Mouse (Mus musculus) limb, embryonic 12.5 days (tissue): ENCODE results near the gene Rnf225. TPM values are rescaled to one million over a fixed set of nuclear protein-coding genes. Genes with fewer than 3 reads are reported as not detected.
"Not testable (repeated sequence)": the region's sequence is repeated elsewhere in the genome, so short reads cannot be mapped to it uniquely, and the experiment has no call there.

Source experiments
- ATAC-seq: fragments of 200-750 bp; cut with Nextera tagmentation; 2 replicates; pipeline ENCODE4 v1.8.0; 2017; ENCODE audit warnings: low read depth, moderate TSS enrichment; ENCODE audit not compliant: insufficient number of reproducible peaks, insufficient read depth, low FRiP score, low TSS enrichment
- H3K27ac ChIP-seq: fragments of 300-500 bp; sonication (generic); 2 replicates; pipeline ENCODE4 v1.5.1; 2016; ENCODE audit warnings: mild to moderate bottlenecking, moderate library complexity
- H3K27me3 ChIP-seq: fragments of 300-500 bp; sonication (generic); 2 replicates; pipeline ENCODE4 v1.6.1; 2016; ENCODE audit warnings: mild to moderate bottlenecking, moderate library complexity
- H3K36me3 ChIP-seq: fragments of 300-500 bp; sonication (generic); 2 replicates; pipeline ENCODE4 v1.6.1; 2016; ENCODE audit warnings: mild to moderate bottlenecking, moderate library complexity
- H3K4me1 ChIP-seq: fragments of 300-500 bp; sonication (generic); replicated peaks from 2 replicates; pipeline ENCODE4 v1.6.1; 2016
- H3K4me2 ChIP-seq: fragments of 300-500 bp; sonication (generic); 2 replicates; pipeline ENCODE4 v1.6.1; 2016; ENCODE audit warnings: mild to moderate bottlenecking, moderate library complexity
- H3K4me3 ChIP-seq: fragments of 300-500 bp; sonication (generic); replicated peaks from 2 replicates; pipeline ENCODE4 v1.5.1; 2016; ENCODE audit warnings: mild to moderate bottlenecking
- H3K9ac ChIP-seq: fragments of 300-500 bp; sonication (generic); replicated peaks from 2 replicates; pipeline ENCODE4 v1.6.1; 2016; ENCODE audit warnings: mild to moderate bottlenecking, moderate library complexity
- H3K9me3 ChIP-seq: fragments of 300-500 bp; sonication (generic); 2 replicates; pipeline ENCODE4 v1.6.1; 2016; ENCODE audit warnings: mild to moderate bottlenecking, moderate library complexity
- WGBS: fragments of 180-500 bp; shearing (Covaris S2); methylation state at CpG from one replicate; pipeline ENCODE4 v1.1.7; 2016; 5-methylcytosine and 5-hydroxymethylcytosine counted together
- polyA plus RNA-seq: library from polyadenylated mRNA; unstranded; fragments of >200 nt; fragmentation: Nextera tagmentation; extraction: Ambion mirVana; gene quantifications from 2 replicates; pipeline ENCODE4 v1.2.1, GENCODE M21; 2016

Gene Rnf225
- polyA plus RNA-seq, 1 experiment from 2014 or later, result 0.70 TPM

- peaks cover 2% of the 10 kb centered on the region; the same call in 1 of the 2 replicates for H3K9me3 ChIP-seq
- 76% methylated on average over 4 of the region's 4 CpGs for WGBS
- ATAC-seq, result no peak
- no peak overlapping the region for H3K4me2 ChIP-seq
- no peak overlapping the region for H3K27ac ChIP-seq
- H3K36me3 ChIP-seq, result no peaks in the 10 kb centered on the region
- H3K4me3 ChIP-seq, result no peak overlapping the region
- H3K27me3 ChIP-seq, result peaks cover 14% of the 10 kb centered on the region
- H3K4me1 ChIP-seq, result no peaks in the 10 kb centered on the region
- H3K9ac ChIP-seq, result no peak overlapping the region
These were observed 6.5 kb downstream of the Rnf225 start for GRCm38 (mm10) chr7:12933615-12934140.

- Histone ChIP-seq H3K27ac (no peak overlapping the region), H3K9me3 (peaks cover 2% of the 10 kb centered on the region; the same call in 1 of the 2 replicates), H3K36me3 (no peaks in the 10 kb centered on the region), H3K4me2 (no peak overlapping the region), H3K27me3 (0 out of 2 replicates have a peak, but pooled peaks cover 3% of the 10 kb centered on the region), H3K4me1 (no peaks in the 10 kb centered on the region), H3K9ac (no peak overlapping the region), H3K4me3 (no peak overlapping the region)
- 83% methylated on average over 3 of the region's 3 CpGs for WGBS
- no peak for ATAC-seq
These were observed 7.6 kb downstream of the Rnf225 start for GRCm38 (mm10) chr7:12934808-12935207.

GRCm38 (mm10) chr7:12937254-12937803 is 10.1 kb downstream of the Rnf225 start:
- H3K27ac ChIP-seq, H3K4me2 ChIP-seq, H3K9me3 ChIP-seq, H3K27me3 ChIP-seq, H3K4me1 ChIP-seq, H3K4me3 ChIP-seq, H3K36me3 ChIP-seq, ATAC-seq, H3K9ac ChIP-seq: not testable (repeated sequence)
- WGBS, result 90% methylated on average over 4 of the region's 4 CpGs

DNA sequence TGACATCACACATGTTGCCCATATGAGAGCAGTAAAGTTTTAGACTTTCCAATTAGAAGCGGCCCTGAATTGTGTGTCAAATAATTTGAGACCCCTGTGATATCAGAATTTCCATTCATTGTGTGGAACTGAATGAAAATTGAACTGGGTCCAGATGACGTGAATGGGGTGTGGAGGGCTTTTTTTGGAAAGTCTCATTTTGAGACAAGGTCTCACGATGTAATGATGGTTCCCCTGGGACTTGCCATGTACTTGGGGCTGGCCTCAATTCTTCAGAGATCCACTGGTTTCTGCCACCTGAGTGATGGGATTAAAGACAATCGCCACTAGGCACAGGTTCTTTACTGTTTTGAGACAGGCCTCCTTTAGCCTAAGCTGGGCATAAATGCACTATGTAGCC is 13.4 kb downstream of the Rnf225 start:
- no peak for ATAC-seq
- H3K36me3 ChIP-seq, result no peaks in the 10 kb centered on the region
- H3K27me3 ChIP-seq, result no peaks in the 10 kb centered on the region
- H3K9ac ChIP-seq, result no peak overlapping the region
- H3K4me2 ChIP-seq, result no peak overlapping the region
- no peak overlapping the region for H3K4me3 ChIP-seq
- peaks cover 2% of the 10 kb centered on the region; the same call in 1 of the 2 replicates for H3K9me3 ChIP-seq
- H3K27ac ChIP-seq, result no peak overlapping the region
- 81% methylated on average over 4 of the region's 4 CpGs for WGBS
- H3K4me1 ChIP-seq, result no peaks in the 10 kb centered on the region

DNA sequence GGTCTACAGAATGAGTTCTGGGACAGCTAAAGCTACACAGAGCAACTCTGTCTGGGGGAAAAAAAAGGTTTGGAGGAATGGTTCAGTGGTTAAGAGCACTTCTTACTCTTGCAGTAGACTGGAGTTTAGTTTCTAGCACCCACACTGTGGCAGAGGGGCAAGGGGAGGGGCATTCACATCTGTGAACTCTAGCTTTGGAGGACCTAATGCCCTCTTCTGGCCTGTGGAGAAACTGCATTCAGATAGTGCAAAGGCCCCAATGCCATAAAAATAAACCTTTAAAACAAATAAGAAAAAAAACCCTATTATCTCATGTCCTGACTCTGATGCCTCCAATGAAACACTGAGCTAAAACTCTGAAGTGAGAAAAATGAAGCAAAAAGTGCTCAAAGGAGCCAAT is 16.3 kb downstream of the Rnf225 start:
- ATAC-seq, result no peak
- Histone ChIP-seq H3K4me1 (no peaks in the 10 kb centered on the region), H3K9ac (no peak overlapping the region), H3K9me3 (no peaks in the 10 kb centered on the region), H3K4me3 (no peak overlapping the region), H3K4me2 (no peak overlapping the region), H3K27ac (no peak overlapping the region), H3K36me3 (no peaks in the 10 kb centered on the region), H3K27me3 (no peaks in the 10 kb centered on the region)

- Histone ChIP-seq H3K36me3 (no peaks in the 10 kb centered on the region), H3K27me3 (no peaks in the 10 kb centered on the region), H3K27ac (peak overlapping the region; percentile 93), H3K4me1 (peaks cover 9% of the 10 kb centered on the region), H3K9me3 (no peaks in the 10 kb centered on the region), H3K4me3 (peak overlapping the region; percentile 46), H3K9ac (peak overlapping the region; percentile 67), H3K4me2 (peak overlapping the region; percentile 80)
- WGBS, result 8% methylated on average over 35 of the region's 35 CpGs
- peak; percentile 97 for ATAC-seq
These were observed 22.0 kb downstream of the Rnf225 start for GRCm38 (mm10) chr7:12949032-12949871.

DNA sequence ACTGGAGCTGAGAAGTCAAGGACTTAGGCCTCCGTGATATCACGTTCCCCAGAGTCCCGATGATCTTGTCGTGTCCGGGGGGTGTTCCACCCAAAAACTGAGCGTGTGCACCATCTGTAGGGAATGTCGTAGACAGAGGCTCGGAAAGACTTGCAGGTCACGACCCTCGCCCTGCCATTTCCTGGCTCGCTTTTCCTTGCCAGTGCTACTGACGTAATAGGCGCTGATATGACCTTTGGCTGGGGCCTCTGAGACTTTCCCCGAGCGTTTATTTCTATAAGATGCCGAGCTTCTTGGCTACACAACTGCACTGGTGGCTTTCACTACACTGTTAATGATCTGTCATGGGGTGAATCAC is 22.6 kb downstream of the Rnf225 start:
- Histone ChIP-seq H3K4me2 (peak overlapping the region; percentile 80), H3K4me1 (peaks cover 9% of the 10 kb centered on the region), H3K27ac (peak overlapping the region; percentile 86), H3K9ac (peak overlapping the region; percentile 56), H3K4me3 (peak overlapping the region; percentile 46), H3K9me3 (no peaks in the 10 kb centered on the region), H3K36me3 (no peaks in the 10 kb centered on the region), H3K27me3 (no peaks in the 10 kb centered on the region)
- ATAC-seq, result peak; percentile 18
- 5% methylated on average over 16 of the region's 16 CpGs for WGBS

DNA sequence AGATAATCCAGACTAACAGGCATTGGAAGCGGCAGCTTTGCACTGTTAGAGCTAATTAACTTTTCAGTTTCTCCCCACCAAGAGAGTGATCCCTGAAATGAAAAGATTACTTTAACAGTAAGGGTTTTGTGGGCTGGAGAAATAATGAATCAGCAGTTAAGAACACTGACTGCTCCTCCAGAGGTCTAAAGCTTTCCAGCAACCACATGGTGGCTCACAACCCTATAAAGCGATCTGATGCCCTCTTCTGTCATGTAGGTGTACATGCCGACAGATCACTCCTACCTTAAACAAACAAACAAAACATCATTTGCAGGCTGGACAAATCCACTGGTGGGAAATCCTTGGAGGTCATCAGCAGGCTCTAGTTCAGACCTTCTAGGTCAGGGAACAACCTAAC is 27.7 kb downstream of the Rnf225 start:
- H3K9ac ChIP-seq, result no peak overlapping the region
- H3K27ac ChIP-seq, result no peak overlapping the region
- H3K36me3 ChIP-seq, result no peaks in the 10 kb centered on the region
- H3K9me3 ChIP-seq, result no peaks in the 10 kb centered on the region
- no peaks in the 10 kb centered on the region for H3K27me3 ChIP-seq
- H3K4me2 ChIP-seq, result no peak overlapping the region
- peaks cover 5% of the 10 kb centered on the region for H3K4me1 ChIP-seq
- no peak for ATAC-seq
- 57% methylated on average over 3 of the region's 3 CpGs for WGBS
- no peak overlapping the region for H3K4me3 ChIP-seq

- Histone ChIP-seq H3K4me3 (no peak overlapping the region), H3K9ac (no peak overlapping the region), H3K9me3 (no peaks in the 10 kb centered on the region), H3K36me3 (no peaks in the 10 kb centered on the region), H3K27ac (no peak overlapping the region), H3K4me1 (no peaks in the 10 kb centered on the region), H3K27me3 (no peaks in the 10 kb centered on the region), H3K4me2 (no peak overlapping the region)
- ATAC-seq, result no peak
- 73% methylated on average over 5 of the region's 5 CpGs for WGBS
These were observed 30.3 kb downstream of the Rnf225 start for GRCm38 (mm10) chr7:12957511-12957910.

- Histone ChIP-seq H3K27me3 (no peaks in the 10 kb centered on the region), H3K4me2 (no peak overlapping the region), H3K9ac (no peak overlapping the region), H3K4me3 (no peak overlapping the region), H3K9me3 (no peaks in the 10 kb centered on the region), H3K4me1 (no peaks in the 10 kb centered on the region), H3K27ac (no peak overlapping the region), H3K36me3 (no peaks in the 10 kb centered on the region)
- WGBS, result 71% methylated on average over 4 of the region's 4 CpGs
- ATAC-seq, result no peak
These were observed 31.7 kb downstream of the Rnf225 start for GRCm38 (mm10) chr7:12958948-12959347.

DNA sequence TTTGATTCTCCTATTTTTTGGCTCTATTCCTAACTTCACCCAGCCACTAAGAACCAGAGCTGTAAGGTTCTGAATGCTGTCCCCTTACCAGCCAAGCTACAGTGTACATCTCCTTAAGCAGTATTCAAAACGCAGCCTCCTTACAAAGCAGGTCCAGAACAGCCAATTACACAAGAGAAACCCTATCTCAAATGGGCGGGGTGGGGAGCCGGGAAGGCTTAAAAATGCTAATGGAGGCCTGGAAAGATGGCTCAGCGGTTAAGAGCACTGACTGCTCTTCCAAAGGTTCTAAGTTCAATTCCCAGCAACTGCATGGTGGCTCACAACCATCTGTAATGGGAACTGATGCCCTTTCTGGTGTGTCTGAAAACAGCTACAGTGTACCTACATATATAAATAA is 32.5 kb downstream of the Rnf225 start:
- H3K4me2 ChIP-seq, result no peak overlapping the region
- ATAC-seq, result no peak
- no peak overlapping the region for H3K4me3 ChIP-seq
- WGBS, result 27% methylated on average over 4 of the region's 4 CpGs
- no peaks in the 10 kb centered on the region for H3K27me3 ChIP-seq
- no peaks in the 10 kb centered on the region; the same call in 1 of the 2 replicates for H3K4me1 ChIP-seq
- H3K9ac ChIP-seq, result no peak overlapping the region
- no peaks in the 10 kb centered on the region for H3K36me3 ChIP-seq
- H3K9me3 ChIP-seq, result no peaks in the 10 kb centered on the region
- H3K27ac ChIP-seq, result no peak overlapping the region
